Mouse (Mus musculus): Measurements from ENCODE around the gene Gabrb3. TPM values are rescaled to one million over a fixed set of nuclear protein-coding genes. Genes with fewer than 3 reads are reported as not detected.
"Not testable (repeated sequence)": the region's sequence is repeated elsewhere in the genome, so short reads cannot be mapped to it uniquely, and the experiment has no call there.

Gabrb3 gene
- total RNA-seq, 2 experiments from 2014 or later, result 0.16 to 0.18 TPM

GRCm38 (mm10) chr7:57689836-57690235 is 270.3 kb downstream of the Gabrb3 start:
- intact Hi-C loops (cut with DNase I; ENCODE audit: low total_unique reads), result no loop called here
- no peak for DNase-seq

GRCm38 (mm10) chr7:57700370-57700769 is 280.9 kb downstream of the Gabrb3 start:
- DNase-seq, result no peak
- intact Hi-C loops (cut with DNase I; ENCODE audit: low total_unique reads), result no loop called here

GRCm38 (mm10) chr7:57701046-57701445 is 281.6 kb downstream of the Gabrb3 start:
- DNase-seq, result no peak

GRCm38 (mm10) chr7:57703580-57703979 is 284.1 kb downstream of the Gabrb3 start:
- DNase-seq, result peak; percentile 22
- intact Hi-C loops (cut with DNase I; ENCODE audit: low total_unique reads), result no loop called here

More at GRCm38 (mm10) chr7:57701046-57701445, 281.6 kb downstream of the Gabrb3 start:
- intact Hi-C loops (cut with DNase I; ENCODE audit: low total_unique reads), result no loop called here

GRCm38 (mm10) chr7:57706092-57706491 is 286.6 kb downstream of the Gabrb3 start:
- intact Hi-C loops (cut with DNase I; ENCODE audit: low total_unique reads), result no loop called here
- no peak for DNase-seq

- DNase-seq, result no peak
- intact Hi-C loops (cut with DNase I; ENCODE audit: low total_unique reads), result no loop called here
These were observed 287.7 kb downstream of the Gabrb3 start for GRCm38 (mm10) chr7:57706976-57707740.

GRCm38 (mm10) chr7:57711709-57712108 is 292.2 kb downstream of the Gabrb3 start:
- no peak for DNase-seq
- intact Hi-C loops (cut with DNase I; ENCODE audit: low total_unique reads), result no loop called here

GRCm38 (mm10) chr7:57746836-57747235 is 327.3 kb downstream of the Gabrb3 start:
- no peak for DNase-seq
- intact Hi-C loops (cut with DNase I; ENCODE audit: low total_unique reads), result no loop called here

GRCm38 (mm10) chr7:57760466-57760865 is 341.0 kb downstream of the Gabrb3 start:
- intact Hi-C loops (cut with DNase I; ENCODE audit: low total_unique reads), result no loop called here
- DNase-seq, result no peak

GRCm38 (mm10) chr7:57778754-57779153 is 359.3 kb downstream of the Gabrb3 start:
- intact Hi-C loops (cut with DNase I; ENCODE audit: low total_unique reads), result no loop called here
- DNase-seq, result no peak

GRCm38 (mm10) chr7:57786102-57786501 is 366.6 kb downstream of the Gabrb3 start:
- intact Hi-C loops (cut with DNase I; ENCODE audit: low total_unique reads); DNase-seq: not testable (repeated sequence)

GRCm38 (mm10) chr7:57787520-57787919 is 368.0 kb downstream of the Gabrb3 start:
- intact Hi-C loops (cut with DNase I; ENCODE audit: low total_unique reads), result no loop called here
- DNase-seq, result no peak

- intact Hi-C loops (cut with DNase I; ENCODE audit: low total_unique reads), result no loop called here
- no peak for DNase-seq
These were observed 383.8 kb downstream of the Gabrb3 start for GRCm38 (mm10) chr7:57803266-57803665.

- intact Hi-C loops (cut with DNase I; ENCODE audit: low total_unique reads), result no loop called here
- DNase-seq, result no peak
These were observed 394.2 kb downstream of the Gabrb3 start for GRCm38 (mm10) chr7:57813716-57814115.

GRCm38 (mm10) chr7:57842383-57842896 is 422.9 kb downstream of the Gabrb3 start:
- no peak for DNase-seq
- intact Hi-C loops (cut with DNase I; ENCODE audit: low total_unique reads), result no loop called here

- no peak for DNase-seq
- intact Hi-C loops (cut with DNase I; ENCODE audit: low total_unique reads), result no loop called here
These were observed 448.5 kb downstream of the Gabrb3 start for GRCm38 (mm10) chr7:57867951-57868350.

Small RNA genes within 50 kb of the gene (microRNA-seq; reads per million reads assigned to microRNA genes)
- 0 reads per million in 2 experiments for gene Mir6389

Other genes with a start within 250 kb of the Gabrb3 start
- gene Gabrg3, start 32.5 kb upstream of the Gabrb3 start, total RNA-seq (2021), result under 1 TPM in 1 of 2 experiments, not detected in 1; 0.07 TPM
- not detected for gene Gabra5, start 90.4 kb downstream of the Gabrb3 start, total RNA-seq (2021)

Data from gastrocnemius, postnatal 14 days (tissue).